Mouse (Mus musculus) megakaryocyte, embryonic 14.5 days (primary cell): ENCODE results near the gene Ahcyl1.

ENCODE experiments used
- FLI1 ChIP-seq: IDR thresholded peaks from 2 replicates; pipeline ENCODE4 v1.6.1; 2012; ENCODE audit warnings: low read length, inconsistent platforms, mixed read lengths
- GATA1 ChIP-seq: IDR thresholded peaks from 3 replicates; pipeline ENCODE4 v1.6.1; 2012; ENCODE audit warnings: mixed read lengths, low read length, inconsistent platforms, borderline replicate concordance

DNA sequence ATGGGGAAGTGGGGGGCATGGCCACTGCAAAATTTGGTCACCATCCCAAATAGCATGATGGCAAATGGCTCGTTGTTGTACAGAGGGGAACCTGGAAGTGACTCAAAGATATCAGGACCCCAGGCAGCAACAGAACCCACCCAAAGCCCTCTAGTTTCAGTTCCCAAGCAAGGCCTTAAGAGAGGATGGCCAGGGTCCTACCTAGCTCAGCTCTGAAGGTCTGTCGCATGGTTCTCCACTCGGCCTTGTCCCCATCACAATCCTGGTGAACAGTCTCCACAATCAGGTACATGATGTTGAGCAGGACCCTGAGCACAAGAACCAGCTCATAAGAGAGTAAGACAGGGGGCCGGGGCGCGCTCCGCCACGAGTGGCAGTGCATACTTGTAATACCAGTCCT, 71.9 kb downstream of the Ahcyl1 start:
- TF ChIP-seq GATA1 = no peak
- no peak for TF ChIP-seq FLI1
